In the genomic region with DNA sequence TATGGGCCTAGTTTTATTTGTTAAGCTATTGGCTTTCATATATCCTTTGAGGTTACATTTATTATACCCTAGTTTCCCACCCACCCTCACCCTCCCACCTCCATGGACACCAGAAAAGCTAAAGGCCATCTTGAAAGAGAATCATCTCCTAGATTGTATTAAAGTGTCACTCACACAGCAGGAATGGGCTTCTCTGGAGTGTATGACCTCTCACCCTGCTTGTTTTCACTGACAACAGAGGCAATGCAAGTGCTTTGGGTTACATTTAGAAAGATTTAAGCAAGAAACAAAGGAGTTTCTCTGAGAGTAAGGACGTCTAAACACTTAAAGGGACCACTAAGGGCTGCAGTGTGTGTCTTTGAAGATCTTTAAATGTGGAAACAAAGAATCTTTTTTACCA, we compare ENCODE assay signal across 21 mouse cellular contexts.
"Had no signal": no experiment of that assay in that cellular context is flagged by ENCODE, and none has a peak within 500 bp of the region (broad histone marks: within the 10 kb centered on the region; RNA-seq: fewer than 3 reads in every experiment).

No protein-coding gene starts in this region.

- H3K36me3 ChIP-seq: liver, embryonic 13.5 days; liver, embryonic 15.5 days; lung, embryonic 15.5 days; midbrain, embryonic 12.5 days; midbrain, embryonic 15.5 days; neural tube, embryonic 13.5 days; neural tube, embryonic 15.5 days; stomach, embryonic 15.5 days had no signal

- ATAC-seq: liver, postnatal 0 days; lung, postnatal 0 days; midbrain, embryonic 15.5 days had no signal

- H3K9me3 ChIP-seq: liver, embryonic 13.5 days; liver, embryonic 15.5 days; lung, embryonic 15.5 days; midbrain, embryonic 12.5 days; midbrain, embryonic 15.5 days; neural tube, embryonic 13.5 days; neural tube, embryonic 15.5 days; stomach, embryonic 15.5 days had no signal

- H3K27ac ChIP-seq: liver, embryonic 13.5 days; liver, embryonic 15.5 days; lung, embryonic 15.5 days; macrophage; midbrain, embryonic 12.5 days; midbrain, embryonic 15.5 days; neural tube, embryonic 13.5 days; neural tube, embryonic 15.5 days; stomach, embryonic 15.5 days; stomach, postnatal 0 days had no signal

- H3K9ac ChIP-seq: liver, embryonic 13.5 days; liver, embryonic 15.5 days; liver, postnatal 0 days; lung, embryonic 15.5 days; midbrain, embryonic 12.5 days; midbrain, embryonic 15.5 days; neural tube, embryonic 13.5 days; neural tube, embryonic 15.5 days; stomach, embryonic 15.5 days had no signal

- H3K4me3 ChIP-seq: liver, embryonic 13.5 days; liver, embryonic 15.5 days; lung, embryonic 15.5 days; megakaryocyte, embryonic 14.5 days; midbrain, embryonic 12.5 days; midbrain, embryonic 15.5 days; myocyte; neural tube, embryonic 13.5 days; neural tube, embryonic 15.5 days; stomach, embryonic 15.5 days had no signal

- H3K27me3 ChIP-seq: liver, embryonic 13.5 days; liver, embryonic 15.5 days; lung, embryonic 15.5 days; megakaryocyte, embryonic 14.5 days; midbrain, embryonic 12.5 days; midbrain, embryonic 15.5 days; neural tube, embryonic 13.5 days; neural tube, embryonic 15.5 days; stomach, embryonic 15.5 days had no signal

- DNase-seq: liver, embryonic 13.5 days; liver, postnatal 0 days; lung, adult 2 months; lung, postnatal 14 days; lung, postnatal 36 days; retina, postnatal 1 day; right cerebral cortex, adult 18-20 months; thymus, adult 2 months; thymus, postnatal 25 days had no signal

- H3K4me1 ChIP-seq: liver, embryonic 13.5 days; liver, embryonic 15.5 days; megakaryocyte, embryonic 14.5 days; midbrain, embryonic 15.5 days; neural tube, embryonic 15.5 days; stomach, embryonic 15.5 days had no signal

- H3K4me2 ChIP-seq: liver, embryonic 13.5 days; liver, embryonic 15.5 days; lung, embryonic 15.5 days; midbrain, embryonic 12.5 days; midbrain, embryonic 15.5 days; neural tube, embryonic 13.5 days; neural tube, embryonic 15.5 days; stomach, embryonic 15.5 days had no signal
